Mouse (Mus musculus): ENCODE data around the gene Olfr292.

Olfr292 gene

DNA sequence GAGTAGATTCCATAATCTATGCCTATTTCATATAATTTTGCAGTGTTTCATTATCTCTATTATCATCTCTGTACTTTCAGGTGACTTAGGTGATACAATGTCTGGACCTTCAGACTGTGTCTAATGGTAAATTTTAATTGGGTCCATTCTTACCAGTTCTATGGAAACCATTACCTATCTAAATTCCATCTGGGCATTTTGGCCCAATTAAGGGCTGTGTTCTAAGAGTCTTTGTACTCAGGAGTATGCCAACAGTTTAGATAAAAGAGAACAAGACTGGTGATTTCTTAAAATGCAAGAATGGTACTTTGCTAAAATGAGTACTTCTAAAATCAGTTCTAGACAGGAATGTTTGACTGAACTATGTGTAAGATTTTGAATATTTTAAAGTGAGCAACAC, at the start of gene Olfr292:
TSS of gene Olfr292 (plus strand) at position 301 of the 400 bp plus-strand sequence.
- DNase-seq (ENCODE audit: low spot score in 2 of 2) = no peak

GRCm38 (mm10) chr7:86648761-86649160, 39.4 kb upstream of the Olfr292 start, which contains the start of gene Olfr293:
Gene Olfr293 (plus strand): TSS chr7:86649061.
- DNase-seq (ENCODE audit: low spot score in 2 of 2) = no peak

GRCm38 (mm10) chr7:86725013-86725412, 36.9 kb downstream of the Olfr292 start:
- no peak for DNase-seq (ENCODE audit: low spot score in 2 of 2)
